Mouse (Mus musculus) G1E (cell line): ENCODE measurements at regions not wholly inside any gene's neighbourhood (a gene's known extent, or its start where the extent isn't known, plus 50 kb on each side); places are given as distances from the start of the nearest gene placed in this dataset.

Experiments
- CTCF ChIP-seq: IDR thresholded peaks from 2 replicates; pipeline ENCODE4 v1.5.1; 2012; ENCODE audit warnings: low read depth, low read length, inconsistent platforms, mixed read lengths
- POLR2AphosphoS5 ChIP-seq: IDR thresholded peaks from 2 replicates; pipeline ENCODE4 v1.6.1; 2012; ENCODE audit warnings: low read depth, low read length, inconsistent platforms; ENCODE audit not compliant: insufficient replicate concordance
- TAL1 ChIP-seq: conservative IDR thresholded peaks from 2 replicates; pipeline ENCODE4 v1.6.1; 2012; ENCODE audit warnings: low read depth, low read length, inconsistent platforms, mixed read lengths

- TF ChIP-seq TAL1 (no peak), POLR2AphosphoS5 (no peak), CTCF (no peak)
Observed at GRCm38 (mm10) chr9:102446066-102446465, 59.5 kb upstream of the Ky start.
